Mouse (Mus musculus): ENCODE measurements around the gene Wdr62. TPM values are rescaled to one million over a fixed set of nuclear protein-coding genes. Genes with fewer than 3 reads are reported as not detected.
"Not testable (repeated sequence)": the region's sequence is repeated elsewhere in the genome, so short reads cannot be mapped to it uniquely, and the experiment has no call there.

Wdr62 gene
- polyA plus RNA-seq, 1 experiment from 2014 or later = 9.7 TPM

GRCm38 (mm10) chr7:30251956-30252954 is 28.0 kb downstream of the Wdr62 start:
- Histone ChIP-seq H3K27me3 (no peaks in the 10 kb centered on the region), H3K27ac (no peak overlapping the region), H3K4me3 (replicated peaks) (no peak overlapping the region), H3K4me1 (replicated peaks) (no peaks in the 10 kb centered on the region), H3K4me2 (no peak overlapping the region), H3K36me3 (peaks cover 49% of the 10 kb centered on the region), H3K9me3 (no peaks in the 10 kb centered on the region), H3K9ac (replicated peaks) (no peak overlapping the region)
- WGBS = 85% methylated on average over 12 of the region's 12 CpGs
- no peak for ATAC-seq (ENCODE audit: insufficient number of reproducible peaks, insufficient read depth, low FRiP score, low TSS enrichment, low read depth)

GRCm38 (mm10) chr7:30237374-30237773 is 42.8 kb downstream of the Wdr62 start:
- H3K27me3 ChIP-seq; H3K4me2 ChIP-seq; H3K9ac ChIP-seq (replicated peaks); H3K4me3 ChIP-seq (replicated peaks); H3K9me3 ChIP-seq; ATAC-seq (ENCODE audit: insufficient number of reproducible peaks, insufficient read depth, low FRiP score, low TSS enrichment, low read depth); H3K27ac ChIP-seq; H3K4me1 ChIP-seq (replicated peaks): not testable (repeated sequence)
- H3K36me3 ChIP-seq = peaks cover 49% of the 10 kb centered on the region
- 88% methylated on average over 3 of the region's 3 CpGs for WGBS

- ATAC-seq (ENCODE audit: insufficient number of reproducible peaks, insufficient read depth, low FRiP score, low TSS enrichment, low read depth) = no peak
- peaks cover 33% of the 10 kb centered on the region for H3K36me3 ChIP-seq
- no peaks in the 10 kb centered on the region for H3K27me3 ChIP-seq
- no peaks in the 10 kb centered on the region for H3K9me3 ChIP-seq
- no peak within 1 kb of the TSS for H3K27ac ChIP-seq
- H3K4me2 ChIP-seq = no peak within 1 kb of the TSS
- WGBS = 82% methylated on average over 4 of the region's 4 CpGs
- H3K4me1 ChIP-seq (replicated peaks) = peaks cover 15% of the 10 kb centered on the region
- no peak within 1 kb of the TSS for H3K4me3 ChIP-seq (replicated peaks)
- H3K9ac ChIP-seq (replicated peaks) = no peak within 1 kb of the TSS
These were observed 44.6 kb downstream of the Wdr62 start, which contains the start of gene Ovol3 for GRCm38 (mm10) chr7:30235625-30236024. TSS of gene Ovol3 (minus strand) at chr7:30235725.

- Histone ChIP-seq H3K4me2 (no peak overlapping the region), H3K4me3 (replicated peaks) (no peak overlapping the region), H3K9ac (replicated peaks) (no peak overlapping the region), H3K36me3 (peaks cover 30% of the 10 kb centered on the region), H3K4me1 (replicated peaks) (peaks cover 17% of the 10 kb centered on the region), H3K27me3 (no peaks in the 10 kb centered on the region), H3K27ac (no peak overlapping the region), H3K9me3 (no peaks in the 10 kb centered on the region)
- 88% methylated on average over 8 of the region's 8 CpGs for WGBS
- no peak for ATAC-seq (ENCODE audit: insufficient number of reproducible peaks, insufficient read depth, low FRiP score, low TSS enrichment, low read depth)
These were observed 45.1 kb downstream of the Wdr62 start for GRCm38 (mm10) chr7:30235091-30235490.

- Histone ChIP-seq H3K4me3 (replicated peaks) (no peak overlapping the region), H3K4me1 (replicated peaks) (peaks cover 17% of the 10 kb centered on the region), H3K27me3 (no peaks in the 10 kb centered on the region), H3K9me3 (no peaks in the 10 kb centered on the region), H3K27ac (no peak overlapping the region), H3K36me3 (peaks cover 32% of the 10 kb centered on the region), H3K4me2 (no peak overlapping the region), H3K9ac (replicated peaks) (no peak overlapping the region)
- 93% methylated on average over 15 of the region's 15 CpGs for WGBS
- no peak for ATAC-seq (ENCODE audit: insufficient number of reproducible peaks, insufficient read depth, low FRiP score, low TSS enrichment, low read depth)
These were observed 45.9 kb downstream of the Wdr62 start for GRCm38 (mm10) chr7:30234276-30234858.

GRCm38 (mm10) chr7:30233387-30233786 is 46.8 kb downstream of the Wdr62 start:
- H3K27me3 ChIP-seq = no peaks in the 10 kb centered on the region
- H3K4me3 ChIP-seq (replicated peaks) = peak overlapping the region; percentile 74; the same call in 1 of the 2 replicates
- peaks cover 17% of the 10 kb centered on the region for H3K4me1 ChIP-seq (replicated peaks)
- no peaks in the 10 kb centered on the region for H3K9me3 ChIP-seq
- H3K27ac ChIP-seq = no peak overlapping the region
- peaks cover 39% of the 10 kb centered on the region for H3K36me3 ChIP-seq
- peak overlapping the region; percentile 72; the same call in 1 of the 2 replicates for H3K9ac ChIP-seq (replicated peaks)
- peak overlapping the region; percentile 72 for H3K4me2 ChIP-seq
- WGBS = 90% methylated on average over 20 of the region's 20 CpGs
- ATAC-seq (ENCODE audit: insufficient number of reproducible peaks, insufficient read depth, low FRiP score, low TSS enrichment, low read depth) = no peak

- Histone ChIP-seq H3K9ac (replicated peaks) (peak overlapping the region; percentile 72), H3K9me3 (no peaks in the 10 kb centered on the region), H3K4me3 (replicated peaks) (peak overlapping the region; percentile 74), H3K36me3 (peaks cover 46% of the 10 kb centered on the region), H3K27me3 (no peaks in the 10 kb centered on the region), H3K27ac (peak overlapping the region; percentile 94), H3K4me2 (peak overlapping the region; percentile 72), H3K4me1 (replicated peaks) (peaks cover 17% of the 10 kb centered on the region)
- 4% methylated on average over 24 of the region's 24 CpGs for WGBS
- ATAC-seq (ENCODE audit: insufficient number of reproducible peaks, insufficient read depth, low FRiP score, low TSS enrichment, low read depth) = peak; percentile 14; the same call in 1 of the 2 replicates
These were observed 47.5 kb downstream of the Wdr62 start for GRCm38 (mm10) chr7:30232631-30233148.

- peak; percentile 86 for ATAC-seq (ENCODE audit: insufficient number of reproducible peaks, insufficient read depth, low FRiP score, low TSS enrichment, low read depth)
- Histone ChIP-seq H3K27me3 (no peaks in the 10 kb centered on the region), H3K27ac (peak within 1 kb of the TSS; percentile 94), H3K9me3 (no peaks in the 10 kb centered on the region), H3K4me2 (peak within 1 kb of the TSS; percentile 72), H3K4me1 (replicated peaks) (peaks cover 17% of the 10 kb centered on the region), H3K36me3 (peaks cover 54% of the 10 kb centered on the region), H3K4me3 (replicated peaks) (peak within 1 kb of the TSS; percentile 74), H3K9ac (replicated peaks) (peak within 1 kb of the TSS; percentile 72)
- WGBS = under 1% methylated on average over 67 of the region's 67 CpGs
These were observed 48.4 kb downstream of the Wdr62 start, which contains the start of the genes Polr2i and Tbcb for GRCm38 (mm10) chr7:30231669-30232454. TSS of gene Polr2i (plus strand) at chr7:30231948. TSS of gene Tbcb (minus strand) at chr7:30232272.

GRCm38 (mm10) chr7:30231328-30231668 is 48.9 kb downstream of the Wdr62 start:
- peak overlapping the region; percentile 94 for H3K27ac ChIP-seq
- 0% methylated on average over 16 of the region's 16 CpGs for WGBS
- peak overlapping the region; percentile 74 for H3K4me3 ChIP-seq (replicated peaks)
- ATAC-seq (ENCODE audit: insufficient number of reproducible peaks, insufficient read depth, low FRiP score, low TSS enrichment, low read depth) = peak; percentile 26
- no peaks in the 10 kb centered on the region for H3K9me3 ChIP-seq
- no peaks in the 10 kb centered on the region for H3K27me3 ChIP-seq
- H3K36me3 ChIP-seq = peaks cover 60% of the 10 kb centered on the region
- peak overlapping the region; percentile 72 for H3K9ac ChIP-seq (replicated peaks)
- peaks cover 17% of the 10 kb centered on the region for H3K4me1 ChIP-seq (replicated peaks)
- peak overlapping the region; percentile 72 for H3K4me2 ChIP-seq

GRCm38 (mm10) chr7:30224206-30224605 is 56.0 kb downstream of the Wdr62 start:
- Histone ChIP-seq H3K4me3 (replicated peaks) (no peak overlapping the region), H3K9ac (replicated peaks) (no peak overlapping the region), H3K9me3 (no peaks in the 10 kb centered on the region), H3K36me3 (peaks cover 68% of the 10 kb centered on the region), H3K4me2 (no peak overlapping the region), H3K4me1 (replicated peaks) (peaks cover under 1% of the 10 kb centered on the region), H3K27ac (no peak overlapping the region), H3K27me3 (no peaks in the 10 kb centered on the region)
- 92% methylated on average over 12 of the region's 12 CpGs for WGBS
- ATAC-seq (ENCODE audit: insufficient number of reproducible peaks, insufficient read depth, low FRiP score, low TSS enrichment, low read depth) = no peak

Measured in limb, embryonic 12.5 days (tissue).